Mouse (Mus musculus) testis, postnatal 10 days (tissue): Measurements from ENCODE around the gene Cox6b2.

Source experiments
- DNase-seq: peaks from one replicate; pipeline ENCODE4 v3.0.0; 2021; ENCODE audit warnings: low spot score

Cox6b2 gene

GRCm38 (mm10) chr7:4719276-4719675 is 33.6 kb downstream of the Cox6b2 start:
- no peak for DNase-seq

DNA sequence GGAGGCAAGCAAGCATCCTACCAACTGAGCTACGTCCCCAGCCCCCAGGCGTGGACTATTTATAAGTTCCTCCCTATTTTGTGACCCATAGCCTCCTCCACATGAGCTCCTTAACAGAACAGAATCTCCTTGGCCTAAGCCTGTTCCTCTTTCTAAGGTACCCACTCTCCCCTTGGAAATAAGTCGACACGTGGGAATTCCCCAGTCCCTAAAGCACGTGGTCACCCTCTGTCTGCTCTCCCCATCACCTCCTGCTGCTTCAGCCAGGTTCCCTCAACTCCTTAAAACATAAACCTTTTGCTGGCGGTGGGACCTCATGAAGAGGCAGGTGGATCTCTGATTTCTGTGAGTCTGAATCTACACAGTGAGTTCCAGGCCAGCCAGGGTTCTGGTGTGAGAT is 35.9 kb downstream of the Cox6b2 start:
- no peak for DNase-seq

- DNase-seq = no peak
Observed at GRCm38 (mm10) chr7:4712594-4712993, 40.3 kb downstream of the Cox6b2 start.

- peak; percentile 79 for DNase-seq
Observed at GRCm38 (mm10) chr7:4705098-4705497, 47.8 kb downstream of the Cox6b2 start.

DNA sequence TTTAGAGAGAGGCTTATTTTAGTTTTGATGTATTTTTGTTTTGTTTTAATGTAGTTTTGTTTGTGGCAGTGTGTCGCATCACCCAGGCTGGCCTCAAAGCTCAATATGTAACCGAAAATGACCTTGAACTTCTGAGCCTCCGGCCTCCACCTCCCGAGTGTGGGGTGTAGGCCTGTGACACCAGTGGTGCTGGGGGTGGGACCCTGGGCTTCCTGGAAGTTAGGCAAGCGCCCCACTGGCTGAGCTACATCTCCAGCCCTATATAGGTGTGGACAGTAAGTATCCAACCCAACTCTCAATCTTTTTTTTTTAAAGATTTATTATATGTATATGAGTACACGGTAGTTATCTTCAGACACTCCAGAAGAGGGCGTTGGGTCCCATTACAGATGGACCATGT is 49.7 kb downstream of the Cox6b2 start:
- no peak for DNase-seq

GRCm38 (mm10) chr7:4702334-4702733 is 50.6 kb downstream of the Cox6b2 start:
- no peak for DNase-seq
